Mouse (Mus musculus) ES-E14 (cell line): Measurements from ENCODE around the gene Eral1.

Source experiments
- HCFC1 ChIP-seq: IDR thresholded peaks from 2 replicates; pipeline ENCODE4 v1.6.1; 2012; ENCODE audit warnings: low read length, inconsistent platforms, borderline replicate concordance; ENCODE audit not compliant: insufficient read depth
- MAFK ChIP-seq: IDR thresholded peaks from 2 replicates; pipeline ENCODE4 v1.6.1; 2014; ENCODE audit warnings: mild to moderate bottlenecking, low read depth, low read length, inconsistent platforms; ENCODE audit not compliant: insufficient read depth

DNA sequence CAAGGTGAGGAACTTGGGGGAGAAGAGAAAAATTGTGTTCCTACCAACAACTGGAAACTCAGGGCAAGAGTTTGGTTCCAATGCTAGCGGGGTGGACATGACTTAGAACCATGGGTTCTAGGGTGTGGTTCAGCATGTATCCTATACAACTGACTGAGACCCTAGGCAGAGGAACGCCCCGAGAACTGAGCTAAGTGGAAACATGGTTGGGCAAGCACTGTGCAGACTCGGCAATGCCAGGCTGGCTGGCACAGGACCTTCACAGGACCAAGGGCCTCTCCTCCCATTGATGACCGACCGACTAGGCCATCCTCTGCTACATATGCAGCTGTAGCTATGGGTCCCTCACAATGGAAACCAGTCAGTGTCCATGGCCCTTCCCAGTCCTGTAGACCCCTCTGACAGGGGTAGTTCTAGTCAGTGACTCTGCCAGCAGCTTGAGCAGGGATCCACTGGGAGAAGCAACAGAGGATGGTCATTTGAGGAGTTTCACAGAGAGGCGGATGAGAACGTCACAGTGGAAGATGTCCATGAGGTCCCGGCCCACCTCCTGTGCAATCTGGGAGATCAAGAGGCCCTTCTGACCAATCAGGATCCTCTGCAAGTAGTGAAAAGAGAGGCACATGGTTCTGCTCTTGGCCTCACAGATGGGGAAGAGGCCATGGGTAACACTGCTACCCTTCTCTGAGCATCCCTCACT lies 6.5 kb downstream of the Eral1 start:
- TF ChIP-seq HCFC1 (no peak), MAFK (no peak)
